In genomic region chr4:45034693-45035628, GRCm38 (mm10) we compare ENCODE assay signal across 10 mouse cellular contexts. TPM values are rescaled to one million over a fixed set of nuclear protein-coding genes. Genes with fewer than 3 reads are reported as not detected.
DNase-seq lines count a peak whose midpoint lies in the region; ATAC-seq and TF ChIP-seq lines count a peak whose summit lies in the region.
"Had no signal": no experiment of that assay in that cellular context is flagged by ENCODE, and none has a peak within 500 bp of the region (broad histone marks: within the 10 kb centered on the region; RNA-seq: fewer than 3 reads in every experiment).

No protein-coding gene starts in this region.

- no peak for TF ChIP-seq EP300 in lung, postnatal 0 days (IDR thresholded peaks at IDR 0.05)

- DNase-seq in embryo, embryonic 10 days (ENCODE audit: low spot score): peak; percentile 20
- DNase-seq in embryo, embryonic 9.5 days (ENCODE audit: extremely low spot score): no peak
- DNase-seq in lung, postnatal 0 days (ENCODE audit: low spot score): peak; percentile 23
- DNase-seq in lung, adult 18-20 months: no peak
- DNase-seq in kidney, adult 9 months: peak; percentile 90
- DNase-seq in testis, postnatal 10 days (ENCODE audit: low spot score): peak; percentile 85
- DNase-seq in forebrain, embryonic 14.5 days (ENCODE audit: low spot score): no peak
- no peak for DNase-seq in forebrain, postnatal 0 days

- no peak overlapping the region for H3K9ac ChIP-seq in lung, postnatal 0 days (replicated peaks; ENCODE audit: low read depth)
- no peak overlapping the region for H3K9ac ChIP-seq in forebrain, embryonic 14.5 days (ENCODE audit: low read length)
- no peak overlapping the region for H3K9ac ChIP-seq in forebrain, postnatal 0 days
- H3K9ac ChIP-seq: forebrain, embryonic 15.5 days had no signal

- peaks cover 3% of the 10 kb centered on the region; the same call in 1 of the 2 replicates for H3K36me3 ChIP-seq in lung, postnatal 0 days (ENCODE audit: insufficient read depth, low read length)
- peaks cover 79% of the 10 kb centered on the region for H3K36me3 ChIP-seq in forebrain, embryonic 14.5 days (ENCODE audit: control insufficient read depth, insufficient read depth, low read length)
- peaks cover 70% of the 10 kb centered on the region for H3K36me3 ChIP-seq in forebrain, postnatal 0 days (ENCODE audit: insufficient read depth)

- no peak overlapping the region for H3K4me3 ChIP-seq in lung, postnatal 0 days (ENCODE audit: low read depth, low read length)
- no peak overlapping the region for H3K4me3 ChIP-seq in forebrain, embryonic 14.5 days (ENCODE audit: low read depth, low read length)
- H3K4me3 ChIP-seq in forebrain, postnatal 0 days (ENCODE audit: low read depth, low read length): no peak overlapping the region
- H3K4me3 ChIP-seq: forebrain, embryonic 15.5 days; left cerebral cortex, adult 2 months had no signal

- H3K4me1 ChIP-seq in lung, postnatal 0 days (ENCODE audit: insufficient read depth, low read depth, low read length): 0 out of 2 replicates have a peak, but pooled peaks cover 3% of the 10 kb centered on the region
- H3K4me1 ChIP-seq in forebrain, embryonic 14.5 days (ENCODE audit: control insufficient read depth, insufficient read depth, low read length): no peaks in the 10 kb centered on the region
- no peaks in the 10 kb centered on the region for H3K4me1 ChIP-seq in forebrain, postnatal 0 days (ENCODE audit: insufficient read depth)
- H3K4me1 ChIP-seq: forebrain, embryonic 15.5 days had no signal

- 0 out of 2 replicates have a peak, but pooled peaks have one; percentile 29 for ATAC-seq in lung, postnatal 0 days
- ATAC-seq in forebrain, embryonic 14.5 days: no peak
- no peak for ATAC-seq in forebrain, postnatal 0 days
- ATAC-seq: forebrain, embryonic 15.5 days had no signal

- H3K27me3 ChIP-seq in lung, postnatal 0 days (replicated peaks; ENCODE audit: insufficient read depth, low read length): no peaks in the 10 kb centered on the region
- H3K27me3 ChIP-seq in forebrain, embryonic 14.5 days (replicated peaks; ENCODE audit: control insufficient read depth, insufficient read depth, low read length): no peaks in the 10 kb centered on the region
- no peaks in the 10 kb centered on the region for H3K27me3 ChIP-seq in forebrain, postnatal 0 days (ENCODE audit: insufficient read depth, low read length)
- H3K27me3 ChIP-seq: forebrain, embryonic 15.5 days had no signal

- H3K4me2 ChIP-seq in lung, postnatal 0 days (replicated peaks; ENCODE audit: low read depth, low read length): no peak overlapping the region
- H3K4me2 ChIP-seq in forebrain, embryonic 14.5 days (ENCODE audit: low read length): no peak overlapping the region
- H3K4me2 ChIP-seq in forebrain, postnatal 0 days (ENCODE audit: low read depth): no peak overlapping the region
- H3K4me2 ChIP-seq: forebrain, embryonic 15.5 days had no signal

- TF ChIP-seq CTCF in lung, postnatal 0 days (IDR thresholded peaks at IDR 0.05): no peak
- TF ChIP-seq CTCF in forebrain, postnatal 0 days (IDR thresholded peaks at IDR 0.05; ENCODE audit: low read depth): no peak

- H3K27ac ChIP-seq in lung, postnatal 0 days (ENCODE audit: low read length): no peak overlapping the region
- H3K27ac ChIP-seq in forebrain, embryonic 14.5 days (ENCODE audit: low read depth, low read length): no peak overlapping the region
- H3K27ac ChIP-seq in forebrain, postnatal 0 days (ENCODE audit: low read depth, low read length): no peak overlapping the region
- H3K27ac ChIP-seq: forebrain, embryonic 15.5 days; left cerebral cortex, adult 2 months had no signal

- WGBS in lung, postnatal 0 days: 54% methylated on average over 16 of the region's 16 CpGs
- WGBS in forebrain, embryonic 14.5 days: 90% methylated on average over 16 of the region's 16 CpGs
- 88% methylated on average over 16 of the region's 16 CpGs for WGBS in forebrain, postnatal 0 days

- H3K9me3 ChIP-seq in lung, postnatal 0 days (ENCODE audit: low read length): no peaks in the 10 kb centered on the region
- H3K9me3 ChIP-seq in forebrain, embryonic 14.5 days (replicated peaks; ENCODE audit: control insufficient read depth, low read length): no peaks in the 10 kb centered on the region
- no peaks in the 10 kb centered on the region for H3K9me3 ChIP-seq in forebrain, postnatal 0 days (ENCODE audit: low read length)
- H3K9me3 ChIP-seq: forebrain, embryonic 15.5 days had no signal

RNA-seq across cellular contexts. Expression of gene Polr1e, which starts 16.6 kb away (rescaled TPM):
- 13.1 and 15.3 TPM in 2 replicates for polyA plus RNA-seq in lung, postnatal 0 days (2015; fragmentation: Nextera tagmentation; extraction: Ambion mirVana)
- polyA plus RNA-seq in forebrain, embryonic 14.5 days (2014; fragmentation: Nextera tagmentation; extraction: Ambion mirVana): 35.3 and 38.7 TPM in 2 replicates
- 13.4 and 16.5 TPM in 2 replicates for total RNA-seq in forebrain, postnatal 0 days (2014; rRNA removed)
- 23.7 and 25.0 TPM in 2 replicates for polyA plus RNA-seq in forebrain, postnatal 0 days (2015; fragmentation: Nextera tagmentation; extraction: Ambion mirVana)

RNA-seq across cellular contexts. Expression of gene Zbtb5, which starts 22.7 kb away (rescaled TPM):
- 10.3 and 11.7 TPM in 2 replicates for polyA plus RNA-seq in lung, postnatal 0 days (2015; fragmentation: Nextera tagmentation; extraction: Ambion mirVana)
- 48.9 and 52.0 TPM in 2 replicates for polyA plus RNA-seq in forebrain, embryonic 14.5 days (2014; fragmentation: Nextera tagmentation; extraction: Ambion mirVana)
- 44.5 and 49.7 TPM in 2 replicates for total RNA-seq in forebrain, postnatal 0 days (2014; rRNA removed)
- polyA plus RNA-seq in forebrain, postnatal 0 days (2015; fragmentation: Nextera tagmentation; extraction: Ambion mirVana): 28.7 and 32.1 TPM in 2 replicates

RNA-seq across cellular contexts. Expression of gene Fbxo10, which starts 49.4 kb away (rescaled TPM):
- polyA plus RNA-seq in lung, postnatal 0 days (2015; fragmentation: Nextera tagmentation; extraction: Ambion mirVana): 5.9 and 6.3 TPM in 2 replicates
- 10.4 and 15.8 TPM in 2 replicates for polyA plus RNA-seq in forebrain, embryonic 14.5 days (2014; fragmentation: Nextera tagmentation; extraction: Ambion mirVana)
- 24.0 and 28.8 TPM in 2 replicates for total RNA-seq in forebrain, postnatal 0 days (2014; rRNA removed)
- polyA plus RNA-seq in forebrain, postnatal 0 days (2015; fragmentation: Nextera tagmentation; extraction: Ambion mirVana): 11.6 and 13.5 TPM in 2 replicates

RNA-seq across cellular contexts. Expression of gene Grhpr, which starts 53.8 kb away (rescaled TPM):
- polyA plus RNA-seq in lung, postnatal 0 days (2015; fragmentation: Nextera tagmentation; extraction: Ambion mirVana): 30.9 and 33.2 TPM in 2 replicates
- polyA plus RNA-seq in forebrain, embryonic 14.5 days (2014; fragmentation: Nextera tagmentation; extraction: Ambion mirVana): 17.9 and 21.1 TPM in 2 replicates
- total RNA-seq in forebrain, postnatal 0 days (2014; rRNA removed): 13.5 and 18.2 TPM in 2 replicates
- polyA plus RNA-seq in forebrain, postnatal 0 days (2015; fragmentation: Nextera tagmentation; extraction: Ambion mirVana): 22.9 and 25.6 TPM in 2 replicates

Comparison
In these comparisons a context has a peak if more than half of its experiments do, and no peak if none do; other contexts are left out.
1. DNase-seq: peak in embryo, embryonic 10 days (single experiment), lung, postnatal 0 days (single experiment), kidney, adult 9 months (single experiment) and testis, postnatal 10 days (single experiment); none in embryo, embryonic 9.5 days (single experiment), lung, adult 18-20 months (0 of 2), forebrain, embryonic 14.5 days (single experiment) and forebrain, postnatal 0 days (single experiment).